Mouse (Mus musculus): ENCODE results near the gene Gm19426. TPM values are rescaled to one million over a fixed set of nuclear protein-coding genes. Genes with fewer than 3 reads are reported as not detected.

The Gm19426 gene
- polyA plus RNA-seq, 1 experiment, result 9.9 TPM

DNA sequence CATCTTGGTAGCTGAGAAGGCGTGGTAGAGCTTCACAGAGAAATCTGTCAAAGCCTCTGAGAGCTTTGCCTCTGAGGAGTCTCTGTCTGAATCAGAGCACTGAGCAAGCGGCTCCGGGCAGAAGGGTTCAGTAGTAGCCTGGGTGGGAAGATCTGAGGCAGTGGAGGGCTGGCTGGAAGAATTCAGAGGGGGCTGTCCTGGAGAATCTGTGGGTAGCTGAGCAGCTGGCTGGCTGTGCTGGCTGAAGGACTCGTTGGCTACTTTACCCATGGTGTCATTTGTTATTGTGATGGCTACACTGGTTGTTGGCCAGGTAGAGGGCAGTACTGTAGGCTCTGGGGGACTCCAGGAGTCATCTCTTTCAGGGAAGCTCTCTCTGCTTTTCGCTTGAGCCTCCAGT, 29.7 kb upstream of the Gm19426 start:
- no peaks in the 10 kb centered on the region for H3K27me3 ChIP-seq (ENCODE audit: control insufficient read depth, insufficient read depth, low read length, poor library complexity, severe bottlenecking)
- H3K9ac ChIP-seq (ENCODE audit: low read depth, poor library complexity, severe bottlenecking), result no peak overlapping the region
- H3K36me3 ChIP-seq (ENCODE audit: control insufficient read depth, insufficient read depth, low read length, poor library complexity, severe bottlenecking), result no peaks in the 10 kb centered on the region
- H3K9me3 ChIP-seq (replicated peaks; ENCODE audit: control insufficient read depth, insufficient read depth, low read length, poor library complexity, severe bottlenecking), result no peaks in the 10 kb centered on the region
- TF ChIP-seq POLR2A (IDR thresholded peaks at IDR 0.05; ENCODE audit: insufficient read depth, low read length), result no peak
- no peak for TF ChIP-seq CTCF (IDR thresholded peaks at IDR 0.05; ENCODE audit: low read depth, low read length)
- TF ChIP-seq EP300 (IDR thresholded peaks at IDR 0.05; ENCODE audit: insufficient read depth, low read depth, low read length), result no peak
- H3K4me1 ChIP-seq (ENCODE audit: control insufficient read depth, insufficient read depth, low read length), result peaks cover 3% of the 10 kb centered on the region
- no peak overlapping the region for H3K4me3 ChIP-seq (ENCODE audit: low read depth, low read length)
- H3K27ac ChIP-seq (ENCODE audit: insufficient read depth, low read length), result no peak overlapping the region

DNA sequence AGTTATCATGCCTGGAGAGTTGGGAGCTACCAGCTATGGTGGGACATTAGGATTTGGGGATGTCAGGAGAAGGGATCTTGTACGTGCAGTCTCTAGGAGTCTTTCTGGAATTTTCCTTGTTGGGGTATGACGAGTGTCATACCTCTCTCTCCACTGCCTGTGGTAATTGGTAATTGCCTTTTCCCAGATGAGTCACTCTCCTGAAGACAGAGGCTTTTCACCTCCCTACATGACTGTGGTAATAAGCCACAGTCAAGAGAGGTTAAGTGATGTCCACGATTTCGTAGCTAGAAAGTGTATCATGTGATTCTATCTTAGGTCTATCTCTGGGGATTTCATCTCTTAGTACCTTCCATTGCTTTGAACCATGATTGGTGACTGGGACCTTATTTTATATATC, 29.0 kb upstream of the Gm19426 start:
- H3K9me3 ChIP-seq (replicated peaks; ENCODE audit: control insufficient read depth, insufficient read depth, low read length, poor library complexity, severe bottlenecking), result no peaks in the 10 kb centered on the region
- H3K27ac ChIP-seq (ENCODE audit: insufficient read depth, low read length), result no peak overlapping the region
- no peaks in the 10 kb centered on the region for H3K36me3 ChIP-seq (ENCODE audit: control insufficient read depth, insufficient read depth, low read length, poor library complexity, severe bottlenecking)
- H3K27me3 ChIP-seq (ENCODE audit: control insufficient read depth, insufficient read depth, low read length, poor library complexity, severe bottlenecking), result no peaks in the 10 kb centered on the region
- peaks cover 3% of the 10 kb centered on the region for H3K4me1 ChIP-seq (ENCODE audit: control insufficient read depth, insufficient read depth, low read length)
- no peak for TF ChIP-seq EP300 (IDR thresholded peaks at IDR 0.05; ENCODE audit: insufficient read depth, low read depth, low read length)
- no peak for TF ChIP-seq POLR2A (IDR thresholded peaks at IDR 0.05; ENCODE audit: insufficient read depth, low read length)
- no peak for TF ChIP-seq CTCF (IDR thresholded peaks at IDR 0.05; ENCODE audit: low read depth, low read length)
- no peak overlapping the region for H3K4me3 ChIP-seq (ENCODE audit: low read depth, low read length)
- no peak overlapping the region for H3K9ac ChIP-seq (ENCODE audit: low read depth, poor library complexity, severe bottlenecking)

- H3K9ac ChIP-seq (ENCODE audit: low read depth, poor library complexity, severe bottlenecking), result no peak overlapping the region
- H3K4me1 ChIP-seq (ENCODE audit: control insufficient read depth, insufficient read depth, low read length), result peaks cover 3% of the 10 kb centered on the region
- no peaks in the 10 kb centered on the region for H3K27me3 ChIP-seq (ENCODE audit: control insufficient read depth, insufficient read depth, low read length, poor library complexity, severe bottlenecking)
- no peaks in the 10 kb centered on the region for H3K9me3 ChIP-seq (replicated peaks; ENCODE audit: control insufficient read depth, insufficient read depth, low read length, poor library complexity, severe bottlenecking)
- no peak for TF ChIP-seq CTCF (IDR thresholded peaks at IDR 0.05; ENCODE audit: low read depth, low read length)
- TF ChIP-seq POLR2A (IDR thresholded peaks at IDR 0.05; ENCODE audit: insufficient read depth, low read length), result no peak
- TF ChIP-seq EP300 (IDR thresholded peaks at IDR 0.05; ENCODE audit: insufficient read depth, low read depth, low read length), result no peak
- H3K36me3 ChIP-seq (ENCODE audit: control insufficient read depth, insufficient read depth, low read length, poor library complexity, severe bottlenecking), result no peaks in the 10 kb centered on the region
- H3K4me3 ChIP-seq (ENCODE audit: low read depth, low read length), result no peak overlapping the region
- H3K27ac ChIP-seq (ENCODE audit: insufficient read depth, low read length), result no peak overlapping the region
These were observed 27.0 kb upstream of the Gm19426 start for GRCm38 (mm10) chr2:84770501-84770900.

- H3K4me3 ChIP-seq (ENCODE audit: low read depth, low read length), result no peak overlapping the region
- H3K27ac ChIP-seq (ENCODE audit: insufficient read depth, low read length), result no peak overlapping the region
- H3K9me3 ChIP-seq (replicated peaks; ENCODE audit: control insufficient read depth, insufficient read depth, low read length, poor library complexity, severe bottlenecking), result no peaks in the 10 kb centered on the region
- H3K27me3 ChIP-seq (ENCODE audit: control insufficient read depth, insufficient read depth, low read length, poor library complexity, severe bottlenecking), result no peaks in the 10 kb centered on the region
- no peaks in the 10 kb centered on the region for H3K4me1 ChIP-seq (ENCODE audit: control insufficient read depth, insufficient read depth, low read length)
- TF ChIP-seq CTCF (IDR thresholded peaks at IDR 0.05; ENCODE audit: low read depth, low read length) (no peak), EP300 (IDR thresholded peaks at IDR 0.05; ENCODE audit: insufficient read depth, low read depth, low read length) (no peak), POLR2A (IDR thresholded peaks at IDR 0.05; ENCODE audit: insufficient read depth, low read length) (no peak)
- no peak overlapping the region for H3K9ac ChIP-seq (ENCODE audit: low read depth, poor library complexity, severe bottlenecking)
- H3K36me3 ChIP-seq (ENCODE audit: control insufficient read depth, insufficient read depth, low read length, poor library complexity, severe bottlenecking), result no peaks in the 10 kb centered on the region
These were observed 19.4 kb upstream of the Gm19426 start for GRCm38 (mm10) chr2:84762818-84763217.

GRCm38 (mm10) chr2:84762295-84762694, 18.8 kb upstream of the Gm19426 start:
- Histone ChIP-seq H3K27me3 (ENCODE audit: control insufficient read depth, insufficient read depth, low read length, poor library complexity, severe bottlenecking) (no peaks in the 10 kb centered on the region), H3K4me1 (ENCODE audit: control insufficient read depth, insufficient read depth, low read length) (no peaks in the 10 kb centered on the region), H3K36me3 (ENCODE audit: control insufficient read depth, insufficient read depth, low read length, poor library complexity, severe bottlenecking) (no peaks in the 10 kb centered on the region), H3K27ac (ENCODE audit: insufficient read depth, low read length) (peak overlapping the region; percentile 26; the same call in 1 of the 2 replicates), H3K4me3 (ENCODE audit: low read depth, low read length) (no peak overlapping the region), H3K9ac (ENCODE audit: low read depth, poor library complexity, severe bottlenecking) (no peak overlapping the region), H3K9me3 (replicated peaks; ENCODE audit: control insufficient read depth, insufficient read depth, low read length, poor library complexity, severe bottlenecking) (no peaks in the 10 kb centered on the region)
- TF ChIP-seq POLR2A (IDR thresholded peaks at IDR 0.05; ENCODE audit: insufficient read depth, low read length), result no peak
- TF ChIP-seq EP300 (IDR thresholded peaks at IDR 0.05; ENCODE audit: insufficient read depth, low read depth, low read length), result no peak
- TF ChIP-seq CTCF (IDR thresholded peaks at IDR 0.05; ENCODE audit: low read depth, low read length), result no peak

DNA sequence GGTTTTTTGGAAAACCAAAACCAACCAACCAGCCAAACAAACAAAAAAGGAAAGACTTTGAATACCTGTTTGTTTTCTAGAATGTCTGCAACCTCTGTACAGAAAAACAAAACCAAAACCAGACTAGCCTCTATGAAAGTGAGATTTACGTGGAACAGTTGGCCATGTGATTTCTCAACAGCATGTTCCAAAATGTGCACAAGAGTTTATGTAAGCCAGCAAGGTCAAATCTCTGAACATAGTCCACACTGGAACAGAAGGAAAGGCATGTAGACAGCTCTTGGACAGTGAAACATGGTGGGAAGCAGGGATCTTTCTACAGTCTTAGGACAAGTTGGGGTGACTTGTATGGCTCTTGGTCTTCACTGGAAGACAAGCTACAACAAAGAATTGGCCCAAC, 18.4 kb upstream of the Gm19426 start:
- H3K27me3 ChIP-seq (ENCODE audit: control insufficient read depth, insufficient read depth, low read length, poor library complexity, severe bottlenecking), result no peaks in the 10 kb centered on the region
- no peak overlapping the region for H3K9ac ChIP-seq (ENCODE audit: low read depth, poor library complexity, severe bottlenecking)
- H3K9me3 ChIP-seq (replicated peaks; ENCODE audit: control insufficient read depth, insufficient read depth, low read length, poor library complexity, severe bottlenecking), result no peaks in the 10 kb centered on the region
- H3K27ac ChIP-seq (ENCODE audit: insufficient read depth, low read length), result peak overlapping the region; percentile 26; the same call in 1 of the 2 replicates
- H3K4me3 ChIP-seq (ENCODE audit: low read depth, low read length), result no peak overlapping the region
- H3K36me3 ChIP-seq (ENCODE audit: control insufficient read depth, insufficient read depth, low read length, poor library complexity, severe bottlenecking), result no peaks in the 10 kb centered on the region
- H3K4me1 ChIP-seq (ENCODE audit: control insufficient read depth, insufficient read depth, low read length), result peaks cover under 1% of the 10 kb centered on the region
- TF ChIP-seq EP300 (IDR thresholded peaks at IDR 0.05; ENCODE audit: insufficient read depth, low read depth, low read length) (no peak), POLR2A (IDR thresholded peaks at IDR 0.05; ENCODE audit: insufficient read depth, low read length) (no peak), CTCF (IDR thresholded peaks at IDR 0.05; ENCODE audit: low read depth, low read length) (no peak)
